Mouse (Mus musculus) myocyte (in vitro differentiated cells): Measurements from ENCODE around the gene Gm9922.

ENCODE experiments used
- E2F4 ChIP-seq: IDR thresholded peaks from one replicate; pipeline ENCODE4 v1.6.1; 2011; ENCODE audit warnings: mild to moderate bottlenecking, control low read depth, moderate library complexity; ENCODE audit not compliant: insufficient read depth
- MAX ChIP-seq: IDR thresholded peaks from one replicate; pipeline ENCODE4 v1.6.1; 2011; ENCODE audit warnings: low read depth, mild to moderate bottlenecking, control low read depth
- MYOD1 ChIP-seq, 3 experiments: IDR thresholded peaks; one replicate each; pipeline ENCODE4 v1.6.1; 2011; ENCODE audit warnings: control low read depth in 2 of 3, low read depth in 2 of 3, mild to moderate bottlenecking in 2 of 3, moderate library complexity in 1 of 3; ENCODE audit not compliant: insufficient read length in 2 of 3, control insufficient read depth in 1 of 3
- MYOG ChIP-seq, 3 experiments: IDR thresholded peaks; one replicate each; pipeline ENCODE4 v1.6.1; 2011; ENCODE audit warnings: control low read depth in 2 of 3, low read depth in 2 of 3, mild to moderate bottlenecking in 2 of 3; ENCODE audit not compliant: insufficient read length in 2 of 3, control insufficient read depth in 1 of 3, insufficient read depth in 1 of 3
- POLR2A ChIP-seq: IDR thresholded peaks from one replicate; pipeline ENCODE4 v1.6.1; 2011; ENCODE audit warnings: low read depth, mild to moderate bottlenecking, control low read depth, moderate library complexity; ENCODE audit not compliant: insufficient read length
- POLR2AphosphoS2 ChIP-seq: IDR thresholded peaks from one replicate; pipeline ENCODE4 v1.6.1; 2011; ENCODE audit warnings: low read depth, control low read depth; ENCODE audit not compliant: insufficient read length
- REST ChIP-seq: IDR thresholded peaks from one replicate; pipeline ENCODE4 v1.6.1; 2011; ENCODE audit warnings: mild to moderate bottlenecking, control low read depth, moderate library complexity; ENCODE audit not compliant: insufficient read depth, insufficient read length
- SRF ChIP-seq: IDR thresholded peaks from one replicate; pipeline ENCODE4 v1.6.1; 2011; ENCODE audit warnings: low read depth; ENCODE audit not compliant: control insufficient read depth, insufficient read length
- TCF12 ChIP-seq: IDR thresholded peaks from one replicate; pipeline ENCODE4 v1.6.1; 2011; ENCODE audit warnings: mild to moderate bottlenecking, control low read depth; ENCODE audit not compliant: poor library complexity, insufficient read depth, severe bottlenecking
- TCF3 ChIP-seq: IDR thresholded peaks from one replicate; pipeline ENCODE4 v1.6.1; 2011; ENCODE audit warnings: low read depth, control low read depth; ENCODE audit not compliant: insufficient read length
- USF1 ChIP-seq: IDR thresholded peaks from one replicate; pipeline ENCODE4 v1.6.1; 2011; ENCODE audit warnings: low read depth, mild to moderate bottlenecking, control low read depth, moderate library complexity

DNA sequence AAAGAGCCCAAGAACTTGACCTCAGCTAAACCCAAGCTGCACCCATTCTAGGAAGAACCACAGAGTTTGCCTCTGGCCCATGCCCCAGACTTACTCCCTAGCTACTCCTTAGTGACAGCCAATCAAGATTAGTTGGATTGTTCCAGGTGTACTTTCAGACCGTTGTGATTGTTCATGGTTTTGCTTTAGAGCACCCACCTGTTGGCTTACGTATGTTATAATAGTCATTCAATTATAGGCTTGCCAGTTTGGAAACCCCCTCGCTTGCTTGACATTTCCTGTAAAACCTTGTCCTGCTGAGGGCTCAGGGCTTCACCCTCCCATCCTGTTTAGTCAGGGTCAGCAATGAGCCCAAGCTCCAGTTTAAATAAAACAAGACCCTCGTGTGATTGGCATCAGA, 25.1 kb downstream of the Gm9922 start:
- TF ChIP-seq POLR2A (no peak), SRF (no peak), MYOD1 (IDR thresholded peaks at IDR 0.05; ENCODE audit: control insufficient read depth in 1 of 3, insufficient read length in 2 of 3, low read depth in 2 of 3) (no peak), POLR2AphosphoS2 (no peak), MAX (no peak), MYOG (IDR thresholded peaks at IDR 0.05; ENCODE audit: control insufficient read depth in 1 of 3, insufficient read depth in 1 of 3, insufficient read length in 2 of 3, low read depth in 2 of 3) (no peak), USF1 (no peak), E2F4 (no peak), TCF12 (no peak), REST (no peak), TCF3 (no peak)
